Mouse (Mus musculus) left cerebral cortex, adult 9 months (tissue): ENCODE measurements around the gene Dera.

ENCODE experiments used
- DNase-seq, 2 experiments: peaks; one replicate each; pipeline ENCODE4 v3.0.0; 2022; ENCODE audit warnings: low spot score in 2 of 2

Dera gene

GRCm38 (mm10) chr6:137804606-137805005 lies 50.3 kb downstream of the Dera start:
- no peak for DNase-seq

- DNase-seq: no peak
Measured at GRCm38 (mm10) chr6:137806342-137806741, 52.0 kb downstream of the Dera start.

- no peak for DNase-seq
Measured at GRCm38 (mm10) chr6:137806806-137807205, 52.5 kb downstream of the Dera start.

GRCm38 (mm10) chr6:137807296-137807695 lies 53.0 kb downstream of the Dera start:
- no peak for DNase-seq

GRCm38 (mm10) chr6:137808706-137809105 lies 54.4 kb downstream of the Dera start:
- no peak for DNase-seq

- no peak for DNase-seq
Measured at GRCm38 (mm10) chr6:137810136-137810535, 55.8 kb downstream of the Dera start.

- DNase-seq: no peak
Measured at GRCm38 (mm10) chr6:137814006-137814405, 59.7 kb downstream of the Dera start.

GRCm38 (mm10) chr6:137816508-137816907 lies 62.2 kb downstream of the Dera start:
- DNase-seq: no peak

- no peak for DNase-seq
Measured at GRCm38 (mm10) chr6:137822550-137822949, 68.2 kb downstream of the Dera start.

GRCm38 (mm10) chr6:137824046-137825021 lies 70.0 kb downstream of the Dera start:
- DNase-seq: no peak

GRCm38 (mm10) chr6:137825022-137825613 lies 70.8 kb downstream of the Dera start:
- DNase-seq: no peak

- DNase-seq: no peak
Measured at GRCm38 (mm10) chr6:137829056-137829776, 74.9 kb downstream of the Dera start.

GRCm38 (mm10) chr6:137836799-137837198 lies 82.5 kb downstream of the Dera start:
- DNase-seq: no peak

- peak in 1 of 2 experiments; percentile 26 for DNase-seq
Measured at GRCm38 (mm10) chr6:137843337-137843736, 89.0 kb downstream of the Dera start.

GRCm38 (mm10) chr6:137857198-137858194 lies 103.2 kb downstream of the Dera start:
- DNase-seq: no peak

GRCm38 (mm10) chr6:137869903-137870580 lies 115.7 kb downstream of the Dera start:
- DNase-seq: no peak

- peak in 1 of 2 experiments; percentile 55 for DNase-seq
Measured at GRCm38 (mm10) chr6:137870667-137871066, 116.3 kb downstream of the Dera start.

GRCm38 (mm10) chr6:137872055-137872735 lies 117.8 kb downstream of the Dera start:
- DNase-seq: peak in 1 of 2 experiments; percentile 76

GRCm38 (mm10) chr6:137874471-137875244 lies 120.3 kb downstream of the Dera start:
- DNase-seq: no peak
